Mouse (Mus musculus): ENCODE data around the gene Il10. TPM values are rescaled to one million over a fixed set of nuclear protein-coding genes. Genes with fewer than 3 reads are reported as not detected.

The Il10 gene
- polyA plus RNA-seq, 1 experiment, result not detected

- H3K36me3 ChIP-seq (ENCODE audit: control insufficient read depth, insufficient read depth, low read length), result no peaks in the 10 kb centered on the region
- TF ChIP-seq POLR2A (IDR thresholded peaks at IDR 0.05; ENCODE audit: control insufficient read depth, low read depth, low read length), result no peak
- TF ChIP-seq CTCF (IDR thresholded peaks at IDR 0.05; ENCODE audit: control insufficient read depth, insufficient read depth, insufficient replicate concordance, low read depth, low read length), result no peak
- H3K27ac ChIP-seq (ENCODE audit: control insufficient read depth, insufficient read depth, low read depth, low read length), result no peak overlapping the region
- no peaks in the 10 kb centered on the region; the same call in 1 of the 2 replicates for H3K4me1 ChIP-seq (ENCODE audit: control insufficient read depth, insufficient read depth, low read length)
- no peaks in the 10 kb centered on the region for H3K27me3 ChIP-seq (ENCODE audit: control insufficient read depth, insufficient read depth, low read length)
- no peak overlapping the region for H3K4me3 ChIP-seq (ENCODE audit: control insufficient read depth, low read depth, low read length)
Observed at GRCm38 (mm10) chr1:131054251-131054650, 34.6 kb downstream of the Il10 start.

- no peak for TF ChIP-seq CTCF (IDR thresholded peaks at IDR 0.05; ENCODE audit: control insufficient read depth, insufficient read depth, insufficient replicate concordance, low read depth, low read length)
- no peak for TF ChIP-seq POLR2A (IDR thresholded peaks at IDR 0.05; ENCODE audit: control insufficient read depth, low read depth, low read length)
- Histone ChIP-seq H3K27ac (ENCODE audit: control insufficient read depth, insufficient read depth, low read depth, low read length) (no peak overlapping the region), H3K36me3 (ENCODE audit: control insufficient read depth, insufficient read depth, low read length) (no peaks in the 10 kb centered on the region), H3K4me1 (ENCODE audit: control insufficient read depth, insufficient read depth, low read length) (peaks cover 3% of the 10 kb centered on the region; the same call in 1 of the 2 replicates), H3K27me3 (ENCODE audit: control insufficient read depth, insufficient read depth, low read length) (no peaks in the 10 kb centered on the region), H3K4me3 (ENCODE audit: control insufficient read depth, low read depth, low read length) (no peak overlapping the region)
Observed at GRCm38 (mm10) chr1:131058431-131058830, 38.8 kb downstream of the Il10 start.

- H3K4me3 ChIP-seq (ENCODE audit: control insufficient read depth, low read depth, low read length), result no peak overlapping the region
Observed at GRCm38 (mm10) chr1:131059411-131059810, 39.8 kb downstream of the Il10 start.

GRCm38 (mm10) chr1:131059841-131060240 is 40.2 kb downstream of the Il10 start:
- TF ChIP-seq POLR2A (IDR thresholded peaks at IDR 0.05; ENCODE audit: control insufficient read depth, low read depth, low read length), result no peak
- Histone ChIP-seq H3K4me1 (ENCODE audit: control insufficient read depth, insufficient read depth, low read length) (peaks cover 3% of the 10 kb centered on the region; the same call in 1 of the 2 replicates), H3K27me3 (ENCODE audit: control insufficient read depth, insufficient read depth, low read length) (no peaks in the 10 kb centered on the region), H3K27ac (ENCODE audit: control insufficient read depth, insufficient read depth, low read depth, low read length) (no peak overlapping the region), H3K4me3 (ENCODE audit: control insufficient read depth, low read depth, low read length) (no peak overlapping the region), H3K36me3 (ENCODE audit: control insufficient read depth, insufficient read depth, low read length) (no peaks in the 10 kb centered on the region)

More at GRCm38 (mm10) chr1:131059411-131059810, 39.8 kb downstream of the Il10 start:
- Histone ChIP-seq H3K27me3 (ENCODE audit: control insufficient read depth, insufficient read depth, low read length) (no peaks in the 10 kb centered on the region), H3K36me3 (ENCODE audit: control insufficient read depth, insufficient read depth, low read length) (no peaks in the 10 kb centered on the region), H3K27ac (ENCODE audit: control insufficient read depth, insufficient read depth, low read depth, low read length) (no peak overlapping the region), H3K4me1 (ENCODE audit: control insufficient read depth, insufficient read depth, low read length) (peaks cover 3% of the 10 kb centered on the region; the same call in 1 of the 2 replicates)
- TF ChIP-seq CTCF (IDR thresholded peaks at IDR 0.05; ENCODE audit: control insufficient read depth, insufficient read depth, insufficient replicate concordance, low read depth, low read length), result no peak
- no peak for TF ChIP-seq POLR2A (IDR thresholded peaks at IDR 0.05; ENCODE audit: control insufficient read depth, low read depth, low read length)

GRCm38 (mm10) chr1:131060290-131061253 is 40.9 kb downstream of the Il10 start:
- TF ChIP-seq CTCF (IDR thresholded peaks at IDR 0.05; ENCODE audit: control insufficient read depth, insufficient read depth, insufficient replicate concordance, low read depth, low read length) (no peak), POLR2A (IDR thresholded peaks at IDR 0.05; ENCODE audit: control insufficient read depth, low read depth, low read length) (no peak)

GRCm38 (mm10) chr1:131061740-131062254 is 42.2 kb downstream of the Il10 start:
- no peaks in the 10 kb centered on the region for H3K27me3 ChIP-seq (ENCODE audit: control insufficient read depth, insufficient read depth, low read length)
- H3K4me3 ChIP-seq (ENCODE audit: control insufficient read depth, low read depth, low read length), result no peak overlapping the region
- H3K27ac ChIP-seq (ENCODE audit: control insufficient read depth, insufficient read depth, low read depth, low read length), result no peak overlapping the region
- H3K36me3 ChIP-seq (ENCODE audit: control insufficient read depth, insufficient read depth, low read length), result no peaks in the 10 kb centered on the region
- no peak for TF ChIP-seq CTCF (IDR thresholded peaks at IDR 0.05; ENCODE audit: control insufficient read depth, insufficient read depth, insufficient replicate concordance, low read depth, low read length)
- no peak for TF ChIP-seq POLR2A (IDR thresholded peaks at IDR 0.05; ENCODE audit: control insufficient read depth, low read depth, low read length)
- peaks cover 3% of the 10 kb centered on the region; the same call in 1 of the 2 replicates for H3K4me1 ChIP-seq (ENCODE audit: control insufficient read depth, insufficient read depth, low read length)

More at GRCm38 (mm10) chr1:131060290-131061253, 40.9 kb downstream of the Il10 start:
- H3K27me3 ChIP-seq (ENCODE audit: control insufficient read depth, insufficient read depth, low read length), result no peaks in the 10 kb centered on the region
- H3K4me3 ChIP-seq (ENCODE audit: control insufficient read depth, low read depth, low read length), result no peak overlapping the region
- no peak overlapping the region for H3K27ac ChIP-seq (ENCODE audit: control insufficient read depth, insufficient read depth, low read depth, low read length)
- no peaks in the 10 kb centered on the region for H3K36me3 ChIP-seq (ENCODE audit: control insufficient read depth, insufficient read depth, low read length)
- peaks cover 3% of the 10 kb centered on the region; the same call in 1 of the 2 replicates for H3K4me1 ChIP-seq (ENCODE audit: control insufficient read depth, insufficient read depth, low read length)

GRCm38 (mm10) chr1:131062821-131063220 is 43.2 kb downstream of the Il10 start:
- Histone ChIP-seq H3K4me3 (ENCODE audit: control insufficient read depth, low read depth, low read length) (no peak overlapping the region), H3K27ac (ENCODE audit: control insufficient read depth, insufficient read depth, low read depth, low read length) (no peak overlapping the region), H3K27me3 (ENCODE audit: control insufficient read depth, insufficient read depth, low read length) (no peaks in the 10 kb centered on the region), H3K36me3 (ENCODE audit: control insufficient read depth, insufficient read depth, low read length) (no peaks in the 10 kb centered on the region), H3K4me1 (ENCODE audit: control insufficient read depth, insufficient read depth, low read length) (peaks cover 3% of the 10 kb centered on the region; the same call in 1 of the 2 replicates)
- TF ChIP-seq CTCF (IDR thresholded peaks at IDR 0.05; ENCODE audit: control insufficient read depth, insufficient read depth, insufficient replicate concordance, low read depth, low read length) (no peak), POLR2A (IDR thresholded peaks at IDR 0.05; ENCODE audit: control insufficient read depth, low read depth, low read length) (no peak)
